Mouse (Mus musculus): ENCODE measurements around the gene Nfe2l1. TPM values are rescaled to one million over a fixed set of nuclear protein-coding genes. Genes with fewer than 3 reads are reported as not detected.
A peak's percentile ranks its signal among the peaks of the same experiment; 100 is the strongest.
"Not testable (repeated sequence)": the region's sequence is repeated elsewhere in the genome, so short reads cannot be mapped to it uniquely, and the experiment has no call there.

Nfe2l1 gene
- polyA plus RNA-seq, 1 experiment from 2014 or later: 64.8 TPM

DNA sequence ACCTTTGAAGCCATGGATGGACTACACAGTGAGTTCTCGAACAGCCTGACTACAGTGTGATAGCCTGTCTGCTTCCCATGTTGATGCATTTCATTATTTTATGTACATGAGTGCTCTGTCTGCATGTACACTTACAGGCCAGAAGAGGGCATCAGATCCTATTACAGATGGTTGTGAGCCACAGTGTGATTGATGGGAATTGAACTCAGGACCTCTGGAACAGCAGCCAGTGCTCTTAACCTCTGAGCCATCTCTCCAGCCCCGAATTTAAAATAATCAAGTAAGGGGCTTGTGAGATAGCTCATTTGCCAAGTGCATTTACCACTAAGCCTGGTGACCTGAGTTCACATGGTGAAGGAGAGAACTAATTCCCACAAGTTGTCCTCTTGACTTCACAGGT is 48.3 kb downstream of the Nfe2l1 start:
- no peak overlapping the region for H3K9ac ChIP-seq (replicated peaks; ENCODE audit: low read depth, low read length)
- H3K4me3 ChIP-seq (replicated peaks; ENCODE audit: low read length): no peak overlapping the region
- WGBS: 80% methylated on average over 2 of the region's 2 CpGs
- no peaks in the 10 kb centered on the region for H3K36me3 ChIP-seq (ENCODE audit: control insufficient read depth, insufficient read depth)
- H3K4me2 ChIP-seq (ENCODE audit: low read length): no peak overlapping the region
- no peak overlapping the region for H3K27ac ChIP-seq (ENCODE audit: low read length)
- H3K4me1 ChIP-seq (replicated peaks; ENCODE audit: control insufficient read depth, insufficient read depth, low read length): peaks cover 5% of the 10 kb centered on the region
- ATAC-seq: no peak
- no peaks in the 10 kb centered on the region for H3K27me3 ChIP-seq (replicated peaks; ENCODE audit: control insufficient read depth, insufficient read depth, low read length)
- H3K9me3 ChIP-seq (ENCODE audit: control insufficient read depth, low read length): no peaks in the 10 kb centered on the region

GRCm38 (mm10) chr11:96780306-96780705 is 49.5 kb downstream of the Nfe2l1 start:
- H3K9me3 ChIP-seq (ENCODE audit: control insufficient read depth, low read length): no peaks in the 10 kb centered on the region
- H3K4me1 ChIP-seq (replicated peaks; ENCODE audit: control insufficient read depth, insufficient read depth, low read length): peaks cover 14% of the 10 kb centered on the region
- H3K27ac ChIP-seq (ENCODE audit: low read length): no peak overlapping the region
- ATAC-seq: no peak
- no peak overlapping the region for H3K9ac ChIP-seq (replicated peaks; ENCODE audit: low read depth, low read length)
- no peaks in the 10 kb centered on the region for H3K27me3 ChIP-seq (replicated peaks; ENCODE audit: control insufficient read depth, insufficient read depth, low read length)
- H3K4me2 ChIP-seq (ENCODE audit: low read length): no peak overlapping the region
- H3K4me3 ChIP-seq (replicated peaks; ENCODE audit: low read length): no peak overlapping the region
- WGBS: 67% methylated on average over 5 of the region's 5 CpGs
- H3K36me3 ChIP-seq (ENCODE audit: control insufficient read depth, insufficient read depth): no peaks in the 10 kb centered on the region

DNA sequence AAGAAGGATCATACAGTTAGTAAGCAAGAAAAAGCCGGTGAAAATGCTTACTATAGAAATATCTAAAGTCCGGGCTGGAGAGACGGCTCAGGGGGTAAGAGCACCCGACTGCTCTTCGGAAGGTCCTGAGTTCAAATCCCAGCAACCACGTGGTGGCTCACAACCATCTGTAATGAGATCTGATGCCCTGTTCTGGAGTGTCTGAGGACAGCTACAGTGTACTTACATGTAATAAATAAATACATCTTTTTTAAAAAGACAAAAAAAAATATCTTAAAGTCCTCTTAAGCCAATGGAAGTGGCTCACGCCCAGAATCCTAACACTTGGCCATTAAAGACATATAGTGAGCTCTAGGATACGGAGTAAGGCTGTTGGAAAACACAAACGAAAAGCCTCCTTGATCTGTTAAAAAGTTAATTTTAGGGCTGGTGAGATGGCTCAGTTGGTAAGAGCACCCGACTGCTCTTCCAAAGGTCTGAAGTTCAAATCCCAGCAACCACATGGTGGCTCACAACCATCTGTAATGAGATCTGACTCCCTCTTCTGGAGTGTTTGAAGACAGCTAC is 51.6 kb downstream of the Nfe2l1 start:
- H3K4me1 ChIP-seq (replicated peaks; ENCODE audit: control insufficient read depth, insufficient read depth, low read length): peaks cover 20% of the 10 kb centered on the region

GRCm38 (mm10) chr11:96776968-96777962 is 52.5 kb downstream of the Nfe2l1 start, which contains the start of gene Snx11:
Snx11 (minus strand) TSS chr11:96777559.
- peak; percentile 98 for ATAC-seq
- Histone ChIP-seq H3K4me1 (replicated peaks; ENCODE audit: control insufficient read depth, insufficient read depth, low read length) (peaks cover 20% of the 10 kb centered on the region), H3K9ac (replicated peaks; ENCODE audit: low read depth, low read length) (peak within 1 kb of the TSS; percentile 60), H3K27me3 (replicated peaks; ENCODE audit: control insufficient read depth, insufficient read depth, low read length) (no peaks in the 10 kb centered on the region), H3K36me3 (ENCODE audit: control insufficient read depth, insufficient read depth) (no peaks in the 10 kb centered on the region; the same call in 1 of the 2 replicates), H3K27ac (ENCODE audit: low read length) (peak within 1 kb of the TSS; percentile 9), H3K4me3 (replicated peaks; ENCODE audit: low read length) (peak within 1 kb of the TSS; percentile 68), H3K9me3 (ENCODE audit: control insufficient read depth, low read length) (no peaks in the 10 kb centered on the region), H3K4me2 (ENCODE audit: low read length) (peak within 1 kb of the TSS; percentile 66)
- 1% methylated on average over 59 of the region's 59 CpGs for WGBS

More for the DNA sequence above, 51.6 kb downstream of the Nfe2l1 start:
- H3K36me3 ChIP-seq (ENCODE audit: control insufficient read depth, insufficient read depth); H3K27me3 ChIP-seq (replicated peaks; ENCODE audit: control insufficient read depth, insufficient read depth, low read length); H3K9me3 ChIP-seq (ENCODE audit: control insufficient read depth, low read length); ATAC-seq: not testable (repeated sequence)
- 74% methylated on average over 10 of the region's 10 CpGs for WGBS
- peak overlapping the region; percentile 68 for H3K4me3 ChIP-seq (replicated peaks; ENCODE audit: low read length)
- 0 out of 2 replicates have a peak overlapping the region, but pooled peaks have one; percentile 9 for H3K27ac ChIP-seq (ENCODE audit: low read length)
- H3K9ac ChIP-seq (replicated peaks; ENCODE audit: low read depth, low read length): peak overlapping the region; percentile 60
- peak overlapping the region; percentile 66 for H3K4me2 ChIP-seq (ENCODE audit: low read length)

- H3K27ac ChIP-seq (ENCODE audit: low read length): no peak overlapping the region
- ATAC-seq: no peak
- peaks cover 20% of the 10 kb centered on the region for H3K4me1 ChIP-seq (replicated peaks; ENCODE audit: control insufficient read depth, insufficient read depth, low read length)
- peak overlapping the region; percentile 66 for H3K4me2 ChIP-seq (ENCODE audit: low read length)
- no peaks in the 10 kb centered on the region for H3K9me3 ChIP-seq (ENCODE audit: control insufficient read depth, low read length)
- H3K9ac ChIP-seq (replicated peaks; ENCODE audit: low read depth, low read length): no peak overlapping the region
- peak overlapping the region; percentile 68; the same call in 1 of the 2 replicates for H3K4me3 ChIP-seq (replicated peaks; ENCODE audit: low read length)
- H3K27me3 ChIP-seq (replicated peaks; ENCODE audit: control insufficient read depth, insufficient read depth, low read length): no peaks in the 10 kb centered on the region
- 48% methylated on average over 3 of the region's 3 CpGs for WGBS
- peaks cover 6% of the 10 kb centered on the region; the same call in 1 of the 2 replicates for H3K36me3 ChIP-seq (ENCODE audit: control insufficient read depth, insufficient read depth)
Observed at GRCm38 (mm10) chr11:96776068-96776467, 53.7 kb downstream of the Nfe2l1 start.

GRCm38 (mm10) chr11:96775665-96776064 is 54.1 kb downstream of the Nfe2l1 start:
- 61% methylated on average over 7 of the region's 7 CpGs for WGBS
- H3K4me2 ChIP-seq (ENCODE audit: low read length): no peak overlapping the region
- H3K9ac ChIP-seq (replicated peaks; ENCODE audit: low read depth, low read length): no peak overlapping the region
- peaks cover 20% of the 10 kb centered on the region for H3K4me1 ChIP-seq (replicated peaks; ENCODE audit: control insufficient read depth, insufficient read depth, low read length)
- no peak overlapping the region for H3K4me3 ChIP-seq (replicated peaks; ENCODE audit: low read length)
- no peak overlapping the region for H3K27ac ChIP-seq (ENCODE audit: low read length)
- H3K36me3 ChIP-seq (ENCODE audit: control insufficient read depth, insufficient read depth): peaks cover 6% of the 10 kb centered on the region; the same call in 1 of the 2 replicates
- no peak for ATAC-seq
- H3K9me3 ChIP-seq (ENCODE audit: control insufficient read depth, low read length): no peaks in the 10 kb centered on the region
- no peaks in the 10 kb centered on the region for H3K27me3 ChIP-seq (replicated peaks; ENCODE audit: control insufficient read depth, insufficient read depth, low read length)

DNA sequence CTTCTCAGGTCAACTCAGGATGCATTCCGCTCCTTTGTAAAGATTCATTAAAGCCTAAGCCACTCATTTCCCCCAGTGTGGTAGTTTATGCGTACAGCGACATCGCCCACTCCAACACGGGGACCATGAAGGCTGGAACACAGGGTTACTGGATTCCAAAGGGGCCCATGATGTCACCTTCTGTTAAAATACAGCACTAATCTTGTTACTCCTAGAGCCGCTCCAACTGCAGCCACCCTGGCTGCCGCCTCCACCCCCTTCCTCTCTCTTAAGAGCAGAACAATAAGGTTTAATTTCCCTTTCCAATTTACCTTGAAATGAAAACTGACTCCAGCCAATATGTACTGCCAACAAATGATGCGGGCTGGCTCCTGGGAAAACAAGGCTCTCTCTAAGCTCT is 54.7 kb downstream of the Nfe2l1 start:
- Histone ChIP-seq H3K27me3 (replicated peaks; ENCODE audit: control insufficient read depth, insufficient read depth, low read length) (no peaks in the 10 kb centered on the region), H3K4me1 (replicated peaks; ENCODE audit: control insufficient read depth, insufficient read depth, low read length) (peaks cover 20% of the 10 kb centered on the region), H3K4me3 (replicated peaks; ENCODE audit: low read length) (no peak overlapping the region), H3K9me3 (ENCODE audit: control insufficient read depth, low read length) (no peaks in the 10 kb centered on the region), H3K4me2 (ENCODE audit: low read length) (no peak overlapping the region), H3K36me3 (ENCODE audit: control insufficient read depth, insufficient read depth) (peaks cover 7% of the 10 kb centered on the region), H3K27ac (ENCODE audit: low read length) (no peak overlapping the region), H3K9ac (replicated peaks; ENCODE audit: low read depth, low read length) (no peak overlapping the region)
- WGBS: 66% methylated on average over 8 of the region's 8 CpGs
- ATAC-seq: no peak

DNA sequence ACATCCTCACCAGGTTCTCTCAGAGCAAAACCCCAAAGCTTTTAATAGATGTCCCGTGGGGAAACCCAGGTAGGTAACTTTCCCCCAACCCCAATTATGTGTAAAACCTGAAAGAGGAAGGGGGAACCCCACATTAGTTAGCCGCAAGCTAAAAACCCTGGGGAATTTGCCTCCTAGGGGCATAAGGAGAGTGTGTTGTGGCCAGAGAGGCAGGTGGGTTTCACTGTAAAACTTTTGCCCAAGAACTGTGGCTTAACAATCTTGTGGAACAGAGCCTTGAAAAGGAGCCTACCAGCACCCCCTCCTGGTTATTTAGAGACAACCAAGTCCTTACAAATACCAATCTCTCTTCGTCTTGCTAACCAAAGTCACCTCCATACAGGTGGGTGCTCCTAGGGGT is 55.2 kb downstream of the Nfe2l1 start:
- Histone ChIP-seq H3K9me3 (ENCODE audit: control insufficient read depth, low read length) (no peaks in the 10 kb centered on the region), H3K36me3 (ENCODE audit: control insufficient read depth, insufficient read depth) (peaks cover 10% of the 10 kb centered on the region), H3K4me1 (replicated peaks; ENCODE audit: control insufficient read depth, insufficient read depth, low read length) (peaks cover 20% of the 10 kb centered on the region), H3K27me3 (replicated peaks; ENCODE audit: control insufficient read depth, insufficient read depth, low read length) (no peaks in the 10 kb centered on the region), H3K27ac (ENCODE audit: low read length) (no peak overlapping the region), H3K9ac (replicated peaks; ENCODE audit: low read depth, low read length) (no peak overlapping the region), H3K4me3 (replicated peaks; ENCODE audit: low read length) (no peak overlapping the region), H3K4me2 (ENCODE audit: low read length) (no peak overlapping the region)
- WGBS: 83% methylated on average over 3 of the region's 3 CpGs
- ATAC-seq: no peak

- Histone ChIP-seq H3K4me3 (replicated peaks; ENCODE audit: low read length) (no peak overlapping the region), H3K4me1 (replicated peaks; ENCODE audit: control insufficient read depth, insufficient read depth, low read length) (peaks cover 28% of the 10 kb centered on the region), H3K27me3 (replicated peaks; ENCODE audit: control insufficient read depth, insufficient read depth, low read length) (no peaks in the 10 kb centered on the region), H3K27ac (ENCODE audit: low read length) (no peak overlapping the region), H3K9ac (replicated peaks; ENCODE audit: low read depth, low read length) (no peak overlapping the region), H3K36me3 (ENCODE audit: control insufficient read depth, insufficient read depth) (peaks cover 17% of the 10 kb centered on the region), H3K4me2 (ENCODE audit: low read length) (no peak overlapping the region), H3K9me3 (ENCODE audit: control insufficient read depth, low read length) (no peaks in the 10 kb centered on the region)
- WGBS: 94% methylated on average over 9 of the region's 9 CpGs
- ATAC-seq: no peak
Observed at GRCm38 (mm10) chr11:96772413-96772812, 57.4 kb downstream of the Nfe2l1 start.

Data from forebrain, embryonic 16.5 days (tissue).